ENCODE assay signal across 10 mouse cellular contexts in the genomic region with DNA sequence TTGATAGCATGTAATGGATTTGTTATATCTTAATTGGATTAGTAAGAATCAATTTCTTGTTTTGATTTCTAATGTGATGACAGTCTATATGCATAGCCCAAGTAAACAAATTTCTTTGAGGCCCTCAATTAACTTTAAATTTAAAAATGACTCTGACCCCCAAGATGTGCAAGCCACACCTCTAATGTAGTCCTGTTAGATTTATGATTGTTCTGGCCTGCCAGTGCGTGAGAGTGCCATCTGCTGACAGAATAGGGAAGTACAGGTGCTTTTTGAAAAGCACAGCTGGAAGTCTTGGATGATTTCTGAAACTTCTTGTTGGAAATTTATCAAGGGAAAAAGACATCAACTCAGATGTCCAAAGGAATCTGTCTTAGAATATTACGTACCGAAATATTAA.
DNase-seq lines count a peak whose midpoint lies in the region; ATAC-seq and TF ChIP-seq lines count a peak whose summit lies in the region.
"Had no signal": no experiment of that assay in that cellular context is flagged by ENCODE, and none has a peak within 500 bp of the region (broad histone marks: within the 10 kb centered on the region; RNA-seq: fewer than 3 reads in every experiment).

No protein-coding gene starts in this region.

- no peak overlapping the region for H3K27ac ChIP-seq in kidney, embryonic 14.5 days (ENCODE audit: low read depth, low read length)
- H3K27ac ChIP-seq in bone marrow, adult 2 months (ENCODE audit: control insufficient read depth, insufficient read depth, low read depth, low read length, poor library complexity): no peak overlapping the region
- no peak overlapping the region for H3K27ac ChIP-seq in embryonic fibroblast, embryonic 13.5 days (ENCODE audit: insufficient read depth, low read length)
- H3K27ac ChIP-seq in forebrain, embryonic 11.5 days (ENCODE audit: low read depth, low read length): no peak overlapping the region
- H3K27ac ChIP-seq: embryonic facial prominence, embryonic 13.5 days; liver, embryonic 13.5 days had no signal

- H3K4me3 ChIP-seq in kidney, embryonic 14.5 days (ENCODE audit: low read length): no peak overlapping the region
- no peak overlapping the region for H3K4me3 ChIP-seq in bone marrow, adult 2 months (replicated peaks; ENCODE audit: control insufficient read depth, low read depth, low read length)
- H3K4me3 ChIP-seq in embryonic fibroblast, embryonic 13.5 days (ENCODE audit: insufficient read depth, low read length): no peak overlapping the region
- H3K4me3 ChIP-seq in forebrain, embryonic 11.5 days (ENCODE audit: low read depth, low read length): no peak overlapping the region
- H3K4me3 ChIP-seq: embryonic facial prominence, embryonic 13.5 days; liver, embryonic 13.5 days had no signal

- H3K9me3 ChIP-seq in kidney, embryonic 14.5 days (ENCODE audit: control insufficient read depth, low read length): no peaks in the 10 kb centered on the region
- H3K9me3 ChIP-seq in forebrain, embryonic 11.5 days (ENCODE audit: control insufficient read depth, low read length): no peaks in the 10 kb centered on the region
- H3K9me3 ChIP-seq: embryonic facial prominence, embryonic 13.5 days; liver, embryonic 13.5 days had no signal

- DNase-seq in kidney, adult 11 months: peak; percentile 23
- peak; percentile 40 for DNase-seq in ES-CJ7 (ENCODE audit: low read depth, low spot score)
- peak; percentile 75 for DNase-seq in layer of hippocampus, adult 9-10 months (ENCODE audit: low spot score)
- DNase-seq in naive thymus-derived CD4-positive, alpha-beta T cell, adult 2 months (ENCODE audit: low read depth): peak; percentile 51
- DNase-seq in forebrain, embryonic 11.5 days (ENCODE audit: low spot score): no peak
- DNase-seq: liver, embryonic 13.5 days had no signal

- no peaks in the 10 kb centered on the region for H3K27me3 ChIP-seq in kidney, embryonic 14.5 days (ENCODE audit: control insufficient read depth, insufficient read depth, low read length)
- H3K27me3 ChIP-seq in forebrain, embryonic 11.5 days (ENCODE audit: control insufficient read depth, insufficient read depth, low read length): no peaks in the 10 kb centered on the region
- H3K27me3 ChIP-seq: liver, embryonic 13.5 days had no signal

- TF ChIP-seq CTCF in bone marrow, adult 2 months (IDR thresholded peaks at IDR 0.05; ENCODE audit: control insufficient read depth, insufficient read depth, low read length): peak; percentile 45; the same call in 1 of the 2 replicates
- peak; percentile 66; the same call in 1 of the 2 replicates for TF ChIP-seq CTCF in embryonic fibroblast, embryonic 13.5 days (IDR thresholded peaks at IDR 0.05; ENCODE audit: borderline replicate concordance, insufficient read depth, low read length)

- TF ChIP-seq POLR2A in bone marrow, adult 2 months (IDR thresholded peaks at IDR 0.05; ENCODE audit: borderline replicate concordance, control insufficient read depth, low read depth, low read length): no peak
- no peak for TF ChIP-seq POLR2A in embryonic fibroblast, embryonic 13.5 days (IDR thresholded peaks at IDR 0.05; ENCODE audit: low read depth, low read length)

- H3K9ac ChIP-seq in kidney, embryonic 14.5 days (ENCODE audit: low read depth, low read length): no peak overlapping the region
- no peak overlapping the region for H3K9ac ChIP-seq in forebrain, embryonic 11.5 days (ENCODE audit: low read length)
- H3K9ac ChIP-seq: embryonic facial prominence, embryonic 13.5 days; liver, embryonic 13.5 days had no signal

- 60% methylated on average over 3 of the region's 3 CpGs for WGBS in kidney, embryonic 14.5 days
- WGBS in bone marrow, adult 2 months: 50% methylated on average over 3 of the region's 3 CpGs
- 54% methylated on average over 3 of the region's 3 CpGs for WGBS in forebrain, embryonic 11.5 days

- H3K4me1 ChIP-seq in kidney, embryonic 14.5 days (ENCODE audit: control insufficient read depth, insufficient read depth, low read length): no peaks in the 10 kb centered on the region
- H3K4me1 ChIP-seq in bone marrow, adult 2 months (ENCODE audit: control insufficient read depth, insufficient read depth, low read length): no peaks in the 10 kb centered on the region
- H3K4me1 ChIP-seq in embryonic fibroblast, embryonic 13.5 days (ENCODE audit: control insufficient read depth, insufficient read depth, low read length): no peaks in the 10 kb centered on the region
- no peaks in the 10 kb centered on the region for H3K4me1 ChIP-seq in forebrain, embryonic 11.5 days (replicated peaks; ENCODE audit: control insufficient read depth, insufficient read depth, low read length)
- H3K4me1 ChIP-seq: embryonic facial prominence, embryonic 13.5 days; liver, embryonic 13.5 days had no signal

- no peaks in the 10 kb centered on the region for H3K36me3 ChIP-seq in kidney, embryonic 14.5 days (ENCODE audit: control insufficient read depth, insufficient read depth, low read length)
- no peaks in the 10 kb centered on the region for H3K36me3 ChIP-seq in forebrain, embryonic 11.5 days (ENCODE audit: control insufficient read depth, insufficient read depth, low read length)
- H3K36me3 ChIP-seq: embryonic facial prominence, embryonic 13.5 days; liver, embryonic 13.5 days had no signal

- H3K4me2 ChIP-seq in kidney, embryonic 14.5 days (replicated peaks; ENCODE audit: low read depth, low read length): no peak overlapping the region
- no peak overlapping the region for H3K4me2 ChIP-seq in forebrain, embryonic 11.5 days (ENCODE audit: low read depth, low read length, severe bottlenecking)
- H3K4me2 ChIP-seq: embryonic facial prominence, embryonic 13.5 days; liver, embryonic 13.5 days had no signal

- no peak for ATAC-seq in kidney, embryonic 14.5 days (ENCODE audit: low FRiP score, low TSS enrichment)
- no peak for ATAC-seq in forebrain, embryonic 11.5 days (replicated peaks; ENCODE audit: low FRiP score)
